Mouse (Mus musculus) bone marrow macrophage, adult 2 months (primary cell): ENCODE results near the gene Pgam2.

Source experiments
- CTCF ChIP-seq: IDR thresholded peaks from 2 replicates; pipeline ENCODE4 v1.5.1; 2012; ENCODE audit warnings: low read depth, mild to moderate bottlenecking, low read length, moderate library complexity
- POLR2A ChIP-seq: IDR thresholded peaks from 2 replicates; pipeline ENCODE4 v1.6.1; 2012; ENCODE audit warnings: mild to moderate bottlenecking, low read depth, low read length, borderline replicate concordance

- TF ChIP-seq POLR2A (no peak), CTCF (no peak)
These were observed 25.8 kb upstream of the Pgam2 start for GRCm38 (mm10) chr11:5829327-5829726.
